Mouse (Mus musculus): ENCODE results near the gene Vinac1. TPM values are rescaled to one million over a fixed set of nuclear protein-coding genes. Genes with fewer than 3 reads are reported as not detected.

The Vinac1 gene
- total RNA-seq (2022) = not detected

- DNase-seq (ENCODE audit: low spot score in 2 of 2) = no peak
Measured at GRCm38 (mm10) chr2:129047811-129048210, at the start of gene Vinac1. Vinac1 (minus strand) TSS chr2:129048172.

GRCm38 (mm10) chr2:129093926-129094724, 46.2 kb upstream of the Vinac1 start:
- DNase-seq (ENCODE audit: low spot score in 2 of 2) = no peak

- no peak for DNase-seq (ENCODE audit: low spot score in 2 of 2)
Measured at GRCm38 (mm10) chr2:129092810-129093209, 44.8 kb upstream of the Vinac1 start.

GRCm38 (mm10) chr2:129090370-129090769, 42.4 kb upstream of the Vinac1 start:
- DNase-seq (ENCODE audit: low spot score in 2 of 2) = no peak

- DNase-seq (ENCODE audit: low spot score in 2 of 2) = no peak
Measured at GRCm38 (mm10) chr2:129087520-129087919, 39.5 kb upstream of the Vinac1 start.

- no peak for DNase-seq (ENCODE audit: low spot score in 2 of 2)
Measured at GRCm38 (mm10) chr2:129084959-129085358, 37.0 kb upstream of the Vinac1 start.

- no peak for DNase-seq (ENCODE audit: low spot score in 2 of 2)
Measured at GRCm38 (mm10) chr2:129083514-129083913, 35.5 kb upstream of the Vinac1 start.

- no peak for DNase-seq (ENCODE audit: low spot score in 2 of 2)
Measured at GRCm38 (mm10) chr2:129081097-129081496, 33.1 kb upstream of the Vinac1 start.

- no peak for DNase-seq (ENCODE audit: low spot score in 2 of 2)
Measured at GRCm38 (mm10) chr2:129079194-129079593, 31.2 kb upstream of the Vinac1 start.

GRCm38 (mm10) chr2:129078313-129078712, 30.3 kb upstream of the Vinac1 start:
- DNase-seq (ENCODE audit: low spot score in 2 of 2) = no peak

- no peak for DNase-seq (ENCODE audit: low spot score in 2 of 2)
Measured at GRCm38 (mm10) chr2:129070296-129070695, 22.3 kb upstream of the Vinac1 start.

- DNase-seq (ENCODE audit: low spot score in 2 of 2) = peak; percentile 18 to 24
Measured at GRCm38 (mm10) chr2:129066326-129066725, 18.4 kb upstream of the Vinac1 start.

GRCm38 (mm10) chr2:129065437-129066282, 17.7 kb upstream of the Vinac1 start, which contains the start of gene Ttl:
Ttl (plus strand) TSS chr2:129065942.
- DNase-seq (ENCODE audit: low spot score in 2 of 2) = peak; percentile 63 to 76

- no peak for DNase-seq (ENCODE audit: low spot score in 2 of 2)
Measured at GRCm38 (mm10) chr2:129061456-129062059, 13.6 kb upstream of the Vinac1 start.

GRCm38 (mm10) chr2:129057920-129058361, 10.0 kb upstream of the Vinac1 start:
- DNase-seq (ENCODE audit: low spot score in 2 of 2) = no peak

- DNase-seq (ENCODE audit: low spot score in 2 of 2) = no peak
Measured at GRCm38 (mm10) chr2:129057256-129057655, 9.3 kb upstream of the Vinac1 start.

- DNase-seq (ENCODE audit: low spot score in 2 of 2) = no peak
Measured at GRCm38 (mm10) chr2:129056597-129056996, 8.6 kb upstream of the Vinac1 start.

- DNase-seq (ENCODE audit: low spot score in 2 of 2) = no peak
Measured at GRCm38 (mm10) chr2:129055741-129056140, 7.8 kb upstream of the Vinac1 start.

- no peak for DNase-seq (ENCODE audit: low spot score in 2 of 2)
Measured at GRCm38 (mm10) chr2:129052451-129052983, 4.5 kb upstream of the Vinac1 start.

GRCm38 (mm10) chr2:129046846-129047196, 1.2 kb downstream of the Vinac1 start:
- DNase-seq (ENCODE audit: low spot score in 2 of 2) = no peak

GRCm38 (mm10) chr2:129046172-129046845, 1.7 kb downstream of the Vinac1 start:
- DNase-seq (ENCODE audit: low spot score in 2 of 2) = no peak

Measured in gastrocnemius, adult 8-10 months (tissue).